Mouse (Mus musculus): ENCODE measurements around the gene Rnf19b.
A peak's percentile ranks its signal among the peaks of the same experiment; 100 is the strongest.

Rnf19b gene

GRCm38 (mm10) chr4:129034706-129035660, 23.1 kb upstream of the Rnf19b start:
- no peak for DNase-seq (ENCODE audit: low read depth, low spot score)

- DNase-seq (ENCODE audit: low read depth, low spot score): no peak
Measured at GRCm38 (mm10) chr4:129035851-129036445, 22.1 kb upstream of the Rnf19b start.

DNA sequence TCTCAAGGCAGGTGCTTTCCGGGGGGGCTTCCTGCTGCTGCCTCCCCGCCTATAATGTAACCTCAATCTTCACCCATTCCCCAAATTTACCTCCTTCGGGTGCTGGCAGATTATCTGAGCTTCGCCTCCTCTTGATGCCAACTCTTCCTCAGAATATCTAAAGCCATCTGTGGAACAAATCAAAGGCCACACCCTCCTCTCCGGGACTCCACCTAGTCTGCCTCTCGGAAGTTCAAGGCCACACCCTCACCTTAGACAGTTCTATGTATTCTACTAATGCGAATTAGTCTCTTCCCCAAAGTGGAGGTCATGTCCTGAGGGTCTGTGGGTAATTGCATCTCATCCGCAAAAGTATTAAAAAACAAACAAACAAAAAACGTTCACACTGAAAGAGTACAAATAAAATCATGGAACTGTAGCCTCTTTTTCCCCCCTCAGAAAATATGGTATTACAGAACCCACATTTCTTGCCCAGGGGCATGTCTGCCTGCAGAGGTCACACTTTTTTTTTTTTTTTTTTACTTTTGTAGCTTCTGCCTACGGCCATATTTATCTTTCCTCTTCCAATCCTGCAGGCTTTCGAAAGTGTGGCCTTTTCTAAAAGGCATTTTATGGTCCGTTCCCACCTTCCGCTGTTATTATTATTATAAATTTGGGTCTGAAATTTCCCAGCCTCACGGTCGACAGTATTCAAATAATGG, 10.2 kb upstream of the Rnf19b start:
- no peak for DNase-seq (ENCODE audit: low read depth, low spot score)

- no peak for DNase-seq (ENCODE audit: low read depth, low spot score)
Measured at GRCm38 (mm10) chr4:129048501-129049305, 9.4 kb upstream of the Rnf19b start.

DNA sequence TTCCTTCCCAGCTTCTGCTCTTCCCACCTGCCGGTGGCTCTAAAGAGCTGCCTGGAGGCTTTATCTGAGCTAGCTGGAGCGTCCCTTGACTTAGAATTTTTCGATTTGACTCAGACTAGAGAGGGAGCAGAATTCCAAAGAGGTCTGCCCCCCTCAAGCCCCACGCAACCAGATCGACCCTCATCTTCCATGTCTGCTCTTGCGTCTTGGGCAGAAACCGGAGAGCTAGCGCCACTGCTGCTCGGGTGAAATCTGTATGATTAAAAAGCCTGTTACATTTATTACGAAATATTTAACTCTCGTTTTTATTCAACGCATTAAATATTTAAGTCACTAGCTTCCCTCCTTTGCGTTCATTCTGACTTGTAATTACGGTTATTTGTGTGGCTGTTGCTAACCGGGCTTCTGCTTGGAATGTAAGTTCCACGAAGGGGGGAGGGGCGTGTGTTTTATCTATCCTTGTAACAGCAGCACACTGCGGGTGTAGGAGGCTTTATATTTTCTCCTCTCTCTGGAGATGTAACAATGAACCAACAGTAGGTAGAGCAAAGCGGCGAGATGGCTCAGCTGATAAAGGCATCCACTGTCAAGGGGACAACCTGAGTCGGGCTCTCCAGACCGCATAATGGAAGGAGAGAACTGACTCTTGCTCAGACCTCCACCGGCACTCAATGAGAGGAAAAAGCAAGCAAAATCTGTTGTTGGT, 8.6 kb upstream of the Rnf19b start:
- DNase-seq (ENCODE audit: low read depth, low spot score): no peak

DNA sequence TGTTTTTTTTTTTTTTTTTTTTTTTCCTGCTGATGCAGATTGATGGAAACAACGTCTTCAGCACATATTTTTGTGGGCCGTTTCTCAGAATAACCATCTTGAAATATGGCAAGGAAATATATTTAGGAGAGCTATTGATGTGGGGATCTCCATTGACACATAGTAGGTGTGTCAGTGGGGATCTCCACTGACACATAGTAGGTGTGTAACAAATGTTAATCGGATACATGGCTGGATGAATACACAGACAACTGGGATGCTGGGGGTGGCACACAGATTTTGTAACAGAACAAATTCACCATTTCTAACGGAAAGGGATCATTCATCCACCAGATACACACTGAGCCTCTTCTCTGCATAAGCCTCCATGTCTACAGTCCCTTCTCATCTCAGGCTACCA, 7.7 kb upstream of the Rnf19b start:
- DNase-seq (ENCODE audit: low read depth, low spot score): no peak

DNA sequence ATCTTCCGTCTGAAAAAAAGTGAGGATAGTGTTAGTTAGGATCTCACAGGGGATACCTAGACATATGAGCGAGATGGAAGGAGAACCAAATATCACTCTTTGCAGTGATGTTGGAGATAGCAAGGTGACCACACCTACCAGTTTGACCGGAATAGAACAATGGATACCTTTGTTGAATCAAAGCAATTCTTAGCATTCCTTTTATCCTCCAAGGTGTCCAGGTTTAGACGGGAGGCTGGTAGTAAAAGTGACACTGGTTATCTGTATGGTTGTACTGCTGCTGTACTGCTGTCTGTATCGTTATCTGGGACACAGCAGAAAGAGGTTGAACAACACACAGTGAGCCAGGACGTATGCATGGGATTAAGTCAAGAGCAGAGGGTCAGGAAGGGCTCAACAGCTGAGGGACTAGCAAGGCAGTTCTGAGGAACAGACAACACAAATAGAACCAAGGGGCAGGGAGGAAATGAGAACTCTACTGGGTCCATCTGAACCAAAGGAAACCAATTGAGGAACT, 7.1 kb upstream of the Rnf19b start:
- DNase-seq (ENCODE audit: low read depth, low spot score): no peak

DNA sequence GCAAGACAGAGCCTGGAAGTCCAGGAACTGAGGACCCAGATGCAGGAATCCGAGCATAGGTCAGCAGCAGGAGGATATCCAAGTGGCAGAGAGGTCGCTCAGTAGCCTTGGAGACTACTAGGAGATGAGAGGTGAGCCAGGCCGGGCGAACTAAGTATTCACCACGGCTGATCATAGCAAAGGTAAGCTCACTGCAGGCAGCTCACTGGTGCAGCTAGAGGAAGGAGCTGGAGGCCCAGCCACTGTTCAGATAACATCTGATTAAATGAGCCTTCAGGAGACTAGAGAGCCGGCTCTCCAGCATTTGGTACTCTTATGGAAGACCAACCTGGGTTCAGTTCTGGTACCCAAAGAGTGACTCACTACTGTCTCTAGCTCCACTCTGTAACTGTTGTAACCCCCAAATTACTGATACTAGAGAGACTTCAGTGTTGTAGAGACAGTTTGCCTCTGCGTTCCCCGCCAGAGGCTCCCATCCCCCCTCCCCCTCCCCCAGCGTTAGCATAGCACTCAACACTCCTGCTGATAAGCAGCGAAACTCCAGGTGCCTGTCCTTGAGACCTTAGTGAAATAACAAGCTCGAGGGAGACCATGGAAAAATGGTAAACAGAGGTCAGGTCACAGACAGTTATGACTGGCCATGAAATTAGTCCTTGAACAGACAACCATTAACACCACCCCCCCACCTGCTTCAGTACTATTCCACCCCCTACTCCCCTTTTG, 6.4 kb upstream of the Rnf19b start:
- DNase-seq (ENCODE audit: low read depth, low spot score): no peak

GRCm38 (mm10) chr4:129054757-129055156, 3.3 kb upstream of the Rnf19b start:
- no peak for DNase-seq (ENCODE audit: low read depth, low spot score)

DNA sequence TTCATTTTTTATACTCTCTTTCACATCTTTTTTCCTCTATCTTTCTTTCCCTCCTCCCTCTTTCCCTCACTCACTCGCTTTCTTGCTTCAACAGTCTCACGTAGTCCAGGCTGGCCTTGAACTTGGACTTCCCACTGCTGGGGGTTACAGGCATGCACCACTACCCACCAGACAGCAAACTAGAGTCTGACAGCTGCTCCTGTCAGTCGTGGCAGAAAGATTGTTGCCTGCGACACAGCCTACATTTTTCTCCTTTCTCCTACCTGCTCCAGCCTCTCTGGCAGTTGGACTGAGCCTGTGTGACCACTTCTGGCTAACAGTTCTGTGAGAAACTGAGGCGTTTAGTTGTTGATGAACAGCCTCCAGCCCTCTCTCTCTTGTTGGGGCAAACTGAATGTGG, 2.5 kb upstream of the Rnf19b start:
- DNase-seq (ENCODE audit: low read depth, low spot score): no peak

DNA sequence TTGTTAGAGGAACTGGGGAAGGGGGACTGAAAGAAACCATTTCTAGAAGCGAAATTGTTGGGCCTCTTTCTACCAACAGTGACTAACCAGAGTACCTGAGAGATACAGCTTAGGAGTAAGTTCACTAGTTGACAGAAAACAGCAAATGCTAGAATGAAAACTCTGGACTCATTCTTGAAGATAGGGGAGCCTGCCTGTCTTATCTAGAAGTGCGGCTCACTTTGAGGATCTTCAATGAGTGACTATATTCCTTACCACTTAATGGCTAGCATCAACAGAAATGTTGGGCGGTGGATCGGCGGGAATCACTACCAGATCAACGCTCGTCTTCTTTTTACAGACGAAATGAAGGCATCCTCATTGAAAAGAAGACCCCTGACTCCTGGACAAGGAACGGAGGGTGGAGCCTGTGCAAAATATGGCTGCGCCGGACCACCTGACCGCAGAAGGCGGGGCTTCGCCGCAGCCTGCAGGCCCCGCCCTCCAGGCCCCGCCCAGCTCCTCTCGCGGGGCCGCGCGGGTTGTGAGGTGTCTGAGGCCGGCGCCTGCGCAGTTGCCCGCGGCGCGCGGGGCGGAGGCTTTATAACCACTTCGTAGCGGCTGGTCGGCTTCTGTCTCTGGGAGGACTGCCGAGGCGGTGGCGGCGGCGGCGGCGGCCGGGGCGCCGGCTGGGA, 401 bp upstream of the Rnf19b start:
- peak; percentile 79 for DNase-seq (ENCODE audit: low read depth, low spot score)

GRCm38 (mm10) chr4:129059125-129059551, 1.1 kb downstream of the Rnf19b start:
- DNase-seq (ENCODE audit: low read depth, low spot score): no peak

GRCm38 (mm10) chr4:129059922-129060321, 1.9 kb downstream of the Rnf19b start:
- no peak for DNase-seq (ENCODE audit: low read depth, low spot score)

DNA sequence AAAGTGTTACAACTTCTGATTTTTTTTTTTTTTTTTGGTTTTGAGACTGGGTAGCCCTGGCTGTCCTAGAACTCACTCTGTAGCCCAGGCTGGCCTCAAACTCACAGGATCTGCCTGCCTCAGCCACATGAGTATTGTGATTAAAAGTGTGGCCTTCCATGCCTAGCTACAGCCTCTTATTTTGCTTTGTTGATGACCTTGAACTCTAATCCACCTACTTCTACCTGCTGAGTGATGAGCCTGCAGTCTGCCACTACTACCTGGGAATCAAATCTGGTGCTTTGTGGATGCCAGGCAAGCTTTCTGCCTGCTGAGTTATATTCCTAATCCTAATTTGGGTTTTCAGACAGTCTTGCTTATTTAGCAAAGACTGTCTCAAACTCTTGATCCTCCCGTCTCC, 3.4 kb downstream of the Rnf19b start:
- no peak for DNase-seq (ENCODE audit: low read depth, low spot score)

DNA sequence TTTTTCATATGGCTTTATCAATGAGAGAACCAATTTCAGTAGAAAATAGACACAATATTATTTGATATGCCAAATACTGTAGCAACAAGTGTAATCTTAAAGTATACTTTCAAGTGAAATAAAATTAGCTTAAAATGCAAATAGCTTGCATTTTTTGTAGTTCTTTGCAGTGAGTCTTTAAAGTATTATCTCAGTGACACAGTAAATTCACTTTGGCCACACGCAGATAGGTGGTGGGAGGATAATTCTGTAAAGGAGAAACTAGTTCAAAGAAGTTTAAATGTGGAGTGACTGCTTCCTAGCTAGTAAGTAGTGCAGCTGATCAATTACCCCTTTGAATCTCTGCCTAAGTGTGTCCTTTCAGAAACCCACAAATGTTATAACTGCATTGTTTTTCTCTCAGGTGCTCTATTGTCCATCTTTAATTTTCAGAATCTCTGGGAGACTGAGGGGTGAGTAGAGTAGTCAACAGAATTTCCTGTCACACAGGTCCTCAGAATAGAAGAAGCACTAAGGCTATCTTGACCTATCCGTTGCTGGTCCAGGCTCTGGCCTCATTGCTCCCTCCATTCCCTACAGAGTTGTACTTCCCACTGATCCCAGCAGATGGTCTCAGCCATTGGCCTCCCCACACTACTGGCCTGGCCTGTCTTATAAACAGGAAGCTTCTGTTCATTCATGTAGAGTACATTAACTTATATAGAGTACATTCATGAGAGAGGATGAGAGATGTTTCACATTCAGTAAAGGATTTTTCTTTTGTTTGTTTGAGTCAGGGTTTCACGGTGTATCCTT, 4.4 kb downstream of the Rnf19b start:
- no peak for DNase-seq (ENCODE audit: low read depth, low spot score)

DNA sequence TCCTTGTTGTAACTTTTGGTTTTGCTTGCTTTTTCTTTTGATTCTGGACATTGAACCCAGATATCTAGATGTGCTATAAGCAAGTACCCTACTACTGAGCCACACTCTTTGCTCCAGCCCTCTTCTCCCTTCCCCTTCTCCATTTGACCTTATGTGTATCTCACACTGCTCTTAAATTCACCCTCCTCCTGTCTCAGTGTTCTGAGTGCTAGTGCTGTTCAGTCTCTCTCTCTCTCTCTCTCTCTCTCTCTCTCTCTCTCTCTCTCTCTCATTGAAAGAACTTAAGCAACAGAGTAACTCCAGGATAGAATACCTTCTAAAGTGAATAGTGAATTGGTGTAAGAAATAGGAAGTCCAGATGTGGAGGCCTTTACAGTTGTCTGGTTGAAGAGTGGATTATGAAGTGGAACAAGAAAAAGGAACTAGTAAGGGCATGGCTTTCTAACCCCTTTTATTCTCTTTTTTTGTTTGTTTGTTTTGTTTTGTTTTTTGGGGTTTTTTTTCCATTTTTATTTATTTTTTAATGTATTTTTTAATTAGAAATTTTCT, 7.7 kb downstream of the Rnf19b start:
- no peak for DNase-seq (ENCODE audit: low read depth, low spot score)

DNA sequence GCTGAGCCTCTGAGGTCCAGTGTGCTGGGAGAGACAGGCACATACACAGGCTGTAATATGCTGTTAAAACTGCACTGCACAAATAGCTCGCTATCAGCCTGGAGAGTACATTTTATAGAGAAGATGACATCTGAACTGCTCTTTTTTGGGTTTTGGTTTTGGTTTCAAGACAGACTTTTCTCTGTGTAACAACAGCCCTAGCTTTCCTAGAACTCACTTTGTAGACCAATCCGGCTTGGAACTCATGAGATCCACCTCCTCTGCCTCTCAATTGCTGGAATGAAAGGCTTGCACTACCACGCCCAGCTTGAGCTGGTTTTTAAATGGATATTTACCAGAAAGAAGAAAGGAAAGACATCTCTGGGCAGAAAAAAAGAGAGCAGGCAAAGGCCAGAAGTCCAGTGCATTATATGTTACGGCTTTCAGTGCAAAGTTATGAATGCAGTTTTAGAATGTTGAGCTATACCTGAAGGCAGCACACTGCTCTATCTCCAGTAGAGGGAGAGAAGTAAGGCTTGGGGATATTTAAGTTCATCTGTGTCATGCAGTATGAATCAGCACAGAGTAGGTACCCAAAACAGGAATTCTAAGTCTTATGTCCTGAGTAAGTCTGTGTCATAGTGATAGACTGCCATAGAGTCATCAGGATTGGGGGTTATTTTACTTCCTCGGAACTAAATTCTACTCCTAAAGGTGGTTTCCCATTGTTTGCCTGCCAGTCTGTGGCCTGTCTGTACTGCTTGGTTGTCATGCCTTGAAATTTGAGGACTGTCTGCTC, 9.8 kb downstream of the Rnf19b start:
- DNase-seq (ENCODE audit: low read depth, low spot score): no peak

- no peak for DNase-seq (ENCODE audit: low read depth, low spot score)
Measured at GRCm38 (mm10) chr4:129068848-129069247, 10.8 kb downstream of the Rnf19b start.

Data from retina, adult 2 months (tissue).